Mouse (Mus musculus) G1E (cell line): ENCODE results near the gene Cand1.

ENCODE experiments used
- GATA1 ChIP-seq: IDR thresholded peaks from 2 replicates; pipeline ENCODE4 v1.6.1; 2012; ENCODE audit warnings: borderline replicate concordance, low read length, inconsistent platforms, mixed read lengths
- TAL1 ChIP-seq: conservative IDR thresholded peaks from 2 replicates; pipeline ENCODE4 v1.6.1; 2012; ENCODE audit warnings: low read depth, low read length, inconsistent platforms, mixed read lengths

- no peak for TF ChIP-seq TAL1
- no peak for TF ChIP-seq GATA1
Measured at GRCm38 (mm10) chr10:119239969-119240721, at the start of gene Cand1.
